Mouse (Mus musculus): ENCODE measurements around the gene Gpr161. TPM values are rescaled to one million over a fixed set of nuclear protein-coding genes. Genes with fewer than 3 reads are reported as not detected.

Gene Gpr161
- polyA plus RNA-seq, 1 experiment from 2014 or later: 2.9 TPM

DNA sequence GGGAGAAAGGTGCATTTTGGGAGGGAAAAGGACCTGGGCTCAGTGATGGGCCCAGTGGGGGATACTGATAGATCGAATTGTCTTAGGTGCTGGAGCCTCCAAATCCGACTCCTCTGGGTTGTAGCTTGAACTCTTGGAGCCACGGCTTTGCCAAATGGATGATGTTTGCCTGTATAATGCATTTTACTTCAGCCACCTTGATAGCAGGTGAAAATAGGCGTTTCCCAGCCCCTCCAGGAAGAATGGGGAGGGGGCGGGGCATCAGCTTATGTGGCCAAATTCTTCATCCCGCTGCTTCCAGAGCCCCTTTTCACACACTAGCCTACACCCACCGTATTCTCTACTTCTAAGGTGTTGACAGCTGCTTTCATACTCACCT lies 12.6 kb upstream of the Gpr161 start:
- WGBS: 14% methylated on average over 7 of the region's 7 CpGs
- H3K27ac ChIP-seq (replicated peaks): peak overlapping the region; percentile 92; the same call in 1 of the 2 replicates
- 0 out of 2 replicates have a peak, but pooled peaks have one; percentile 4 for ATAC-seq (ENCODE audit: low read depth)

GRCm38 (mm10) chr1:165284096-165284495 lies 11.5 kb upstream of the Gpr161 start:
- ATAC-seq (ENCODE audit: low read depth): no peak

More for the DNA sequence above, 12.6 kb upstream of the Gpr161 start:
- H3K36me3 ChIP-seq: 0 out of 2 replicates have a peak, but pooled peaks cover 4% of the 10 kb centered on the region
- peak overlapping the region; percentile 92 for H3K4me3 ChIP-seq
- no peaks in the 10 kb centered on the region for H3K9me3 ChIP-seq
- no peaks in the 10 kb centered on the region for H3K27me3 ChIP-seq
- peaks cover 49% of the 10 kb centered on the region for H3K4me1 ChIP-seq (replicated peaks)
- H3K4me2 ChIP-seq: peak overlapping the region; percentile 84
- H3K9ac ChIP-seq: peak overlapping the region; percentile 96

DNA sequence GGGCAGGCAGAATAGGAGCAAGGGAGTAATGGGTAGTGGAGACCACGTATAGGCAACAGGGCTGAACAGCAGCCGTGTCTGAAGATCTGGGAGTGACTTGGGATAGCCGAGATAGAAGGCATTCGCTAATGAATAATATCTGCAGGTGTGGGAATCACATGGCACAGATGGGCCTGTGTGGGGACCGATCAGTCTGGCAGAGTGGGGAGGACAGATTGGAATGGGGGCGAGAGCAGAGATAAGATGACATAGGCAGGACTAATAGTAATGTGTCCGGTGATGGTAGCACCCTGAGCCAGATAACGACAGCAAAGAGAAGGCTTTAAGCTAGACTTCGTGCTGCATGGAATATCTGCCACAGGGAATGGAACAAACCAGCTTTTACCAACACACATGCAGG lies 7.4 kb upstream of the Gpr161 start:
- Histone ChIP-seq H3K9ac (no peak overlapping the region), H3K4me2 (no peak overlapping the region), H3K27me3 (no peaks in the 10 kb centered on the region), H3K9me3 (no peaks in the 10 kb centered on the region), H3K4me3 (no peak overlapping the region), H3K4me1 (replicated peaks) (peaks cover 26% of the 10 kb centered on the region), H3K27ac (replicated peaks) (no peak overlapping the region), H3K36me3 (peaks cover 15% of the 10 kb centered on the region)
- ATAC-seq (ENCODE audit: low read depth): no peak
- WGBS: 93% methylated on average over 9 of the region's 9 CpGs

More at GRCm38 (mm10) chr1:165284096-165284495, 11.5 kb upstream of the Gpr161 start:
- Histone ChIP-seq H3K4me1 (replicated peaks) (peaks cover 49% of the 10 kb centered on the region), H3K9ac (peak overlapping the region; percentile 96), H3K27me3 (no peaks in the 10 kb centered on the region), H3K36me3 (0 out of 2 replicates have a peak, but pooled peaks cover 8% of the 10 kb centered on the region), H3K27ac (replicated peaks) (no peak overlapping the region), H3K9me3 (no peaks in the 10 kb centered on the region), H3K4me2 (peak overlapping the region; percentile 84), H3K4me3 (peak overlapping the region; percentile 92)
- WGBS: 48% methylated on average over 7 of the region's 7 CpGs

GRCm38 (mm10) chr1:165289831-165290230 lies 5.8 kb upstream of the Gpr161 start:
- WGBS: 92% methylated on average over 4 of the region's 4 CpGs

DNA sequence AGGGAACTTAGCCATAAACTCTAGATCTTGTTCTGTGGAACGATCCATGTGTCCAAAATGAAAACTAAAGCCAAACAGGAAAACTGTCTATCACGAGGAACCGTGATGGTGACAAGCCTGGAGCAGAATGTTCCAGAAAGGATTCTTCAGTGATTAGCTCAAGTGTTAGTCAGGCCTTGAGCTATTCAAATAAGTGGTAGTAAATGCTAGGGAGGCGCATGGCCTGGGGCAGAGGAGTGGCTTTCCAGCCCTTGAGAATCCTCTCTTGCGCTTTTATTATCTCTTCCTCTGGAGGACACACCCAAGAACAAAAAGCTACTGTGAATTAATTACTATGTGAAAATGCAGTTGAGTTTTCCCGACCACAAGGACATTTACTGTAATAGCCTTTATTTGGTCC lies 4.0 kb upstream of the Gpr161 start:
- H3K27me3 ChIP-seq: no peaks in the 10 kb centered on the region
- H3K27ac ChIP-seq (replicated peaks): no peak overlapping the region
- H3K4me3 ChIP-seq: no peak overlapping the region
- H3K4me1 ChIP-seq (replicated peaks): no peaks in the 10 kb centered on the region
- H3K9ac ChIP-seq: no peak overlapping the region
- H3K36me3 ChIP-seq: peaks cover 38% of the 10 kb centered on the region
- no peak overlapping the region for H3K4me2 ChIP-seq
- WGBS: 77% methylated on average over 6 of the region's 6 CpGs
- no peaks in the 10 kb centered on the region for H3K9me3 ChIP-seq
- no peak for ATAC-seq (ENCODE audit: low read depth)

More at GRCm38 (mm10) chr1:165289831-165290230, 5.8 kb upstream of the Gpr161 start:
- ATAC-seq (ENCODE audit: low read depth): no peak
- no peak overlapping the region for H3K27ac ChIP-seq (replicated peaks)
- H3K9ac ChIP-seq: no peak overlapping the region
- no peak overlapping the region for H3K4me2 ChIP-seq
- no peaks in the 10 kb centered on the region for H3K9me3 ChIP-seq
- no peaks in the 10 kb centered on the region for H3K27me3 ChIP-seq
- H3K36me3 ChIP-seq: peaks cover 21% of the 10 kb centered on the region
- peaks cover 11% of the 10 kb centered on the region for H3K4me1 ChIP-seq (replicated peaks)
- no peak overlapping the region for H3K4me3 ChIP-seq

GRCm38 (mm10) chr1:165301108-165301507 lies 5.5 kb downstream of the Gpr161 start:
- WGBS: 77% methylated on average over 3 of the region's 3 CpGs
- H3K4me2 ChIP-seq: no peak overlapping the region
- peaks cover 17% of the 10 kb centered on the region for H3K36me3 ChIP-seq
- H3K9me3 ChIP-seq: no peaks in the 10 kb centered on the region
- no peak overlapping the region for H3K27ac ChIP-seq (replicated peaks)
- H3K9ac ChIP-seq: no peak overlapping the region
- H3K27me3 ChIP-seq: no peaks in the 10 kb centered on the region
- ATAC-seq (ENCODE audit: low read depth): no peak
- H3K4me3 ChIP-seq: no peak overlapping the region
- peaks cover 15% of the 10 kb centered on the region for H3K4me1 ChIP-seq (replicated peaks)

DNA sequence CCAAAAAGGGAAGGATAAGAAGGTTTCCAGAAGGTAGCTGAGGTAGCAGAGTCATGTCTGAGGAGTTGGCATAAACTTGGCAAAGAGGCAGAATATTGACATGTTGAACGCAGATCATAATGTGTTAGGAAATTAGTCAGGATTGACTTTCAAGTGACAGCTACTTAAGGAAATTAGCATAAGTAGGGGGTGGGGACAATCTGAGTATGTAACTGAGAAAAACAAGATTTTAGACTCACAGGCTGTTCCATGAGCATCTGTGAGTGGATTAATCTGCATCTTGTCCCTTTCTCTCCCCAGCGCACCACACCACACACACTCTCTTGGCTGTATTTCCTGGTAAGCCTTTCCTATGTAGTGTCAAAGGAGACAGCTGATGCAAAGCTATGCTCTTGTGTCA lies 6.0 kb downstream of the Gpr161 start:
- Histone ChIP-seq H3K27ac (replicated peaks) (no peak overlapping the region), H3K36me3 (peaks cover 17% of the 10 kb centered on the region), H3K4me3 (no peak overlapping the region), H3K9me3 (no peaks in the 10 kb centered on the region), H3K27me3 (no peaks in the 10 kb centered on the region), H3K4me2 (no peak overlapping the region), H3K9ac (no peak overlapping the region), H3K4me1 (replicated peaks) (peaks cover 15% of the 10 kb centered on the region)
- WGBS: 95% methylated on average over 2 of the region's 2 CpGs
- ATAC-seq (ENCODE audit: low read depth): no peak

- Histone ChIP-seq H3K4me3 (no peak overlapping the region), H3K4me2 (no peak overlapping the region), H3K9me3 (no peaks in the 10 kb centered on the region), H3K27ac (replicated peaks) (no peak overlapping the region), H3K9ac (no peak overlapping the region), H3K36me3 (peaks cover 19% of the 10 kb centered on the region), H3K4me1 (replicated peaks) (peaks cover 15% of the 10 kb centered on the region), H3K27me3 (no peaks in the 10 kb centered on the region)
- ATAC-seq (ENCODE audit: low read depth): peak; percentile 71
- 70% methylated on average over 13 of the region's 13 CpGs for WGBS
Measured at GRCm38 (mm10) chr1:165302455-165303208, 7.0 kb downstream of the Gpr161 start.

DNA sequence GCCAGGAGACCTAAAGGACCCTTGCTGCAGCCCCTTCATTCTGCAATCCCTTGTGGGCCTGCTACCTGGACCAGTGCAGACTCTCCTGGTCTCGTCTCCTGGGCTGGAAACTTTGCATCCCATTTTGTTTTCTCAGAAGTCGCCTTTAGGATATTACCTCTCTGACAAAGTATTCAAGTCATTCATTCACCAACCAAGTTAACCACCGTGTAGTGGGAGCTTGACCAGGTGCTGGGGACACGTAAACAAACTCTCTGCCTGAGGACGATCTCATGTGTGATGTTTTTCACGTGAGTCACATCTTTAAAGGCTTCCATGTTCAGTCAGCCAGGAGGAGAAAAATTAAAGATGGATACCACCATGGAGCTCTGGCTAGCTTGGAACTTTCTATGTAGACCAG lies 7.6 kb downstream of the Gpr161 start:
- Histone ChIP-seq H3K36me3 (peaks cover 25% of the 10 kb centered on the region), H3K9me3 (no peaks in the 10 kb centered on the region), H3K27me3 (no peaks in the 10 kb centered on the region), H3K4me3 (no peak overlapping the region), H3K9ac (no peak overlapping the region), H3K27ac (replicated peaks) (no peak overlapping the region), H3K4me1 (replicated peaks) (peaks cover 12% of the 10 kb centered on the region), H3K4me2 (no peak overlapping the region)
- 92% methylated on average over 6 of the region's 6 CpGs for WGBS
- ATAC-seq (ENCODE audit: low read depth): no peak

DNA sequence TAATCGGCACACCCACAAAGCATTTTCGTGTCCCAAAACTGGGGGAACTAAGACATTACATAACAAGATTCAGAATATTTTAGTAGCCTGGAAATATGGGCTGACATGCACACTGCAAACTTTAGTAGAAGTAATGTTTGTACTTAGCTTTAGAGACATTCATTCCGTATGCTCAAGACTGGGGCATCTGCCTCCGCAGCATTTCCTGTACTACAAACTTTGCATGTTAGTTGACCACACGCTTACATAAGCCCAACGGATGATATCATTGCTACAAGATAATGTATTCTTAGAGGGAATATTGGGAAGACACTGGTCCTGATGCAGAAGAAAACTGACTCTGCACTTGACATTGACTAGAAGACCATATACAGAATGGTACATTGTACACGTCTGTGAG lies 8.8 kb downstream of the Gpr161 start:
- no peak overlapping the region for H3K4me2 ChIP-seq
- H3K4me1 ChIP-seq (replicated peaks): peaks cover 10% of the 10 kb centered on the region
- 93% methylated on average over 7 of the region's 7 CpGs for WGBS
- peaks cover 36% of the 10 kb centered on the region for H3K36me3 ChIP-seq
- no peak overlapping the region for H3K27ac ChIP-seq (replicated peaks)
- H3K27me3 ChIP-seq: no peaks in the 10 kb centered on the region
- ATAC-seq (ENCODE audit: low read depth): no peak
- H3K9ac ChIP-seq: no peak overlapping the region
- no peak overlapping the region for H3K4me3 ChIP-seq
- no peaks in the 10 kb centered on the region for H3K9me3 ChIP-seq

GRCm38 (mm10) chr1:165308180-165308579 lies 12.6 kb downstream of the Gpr161 start:
- peaks cover 71% of the 10 kb centered on the region for H3K36me3 ChIP-seq
- WGBS: 87% methylated on average over 11 of the region's 11 CpGs
- no peak for ATAC-seq (ENCODE audit: low read depth)

DNA sequence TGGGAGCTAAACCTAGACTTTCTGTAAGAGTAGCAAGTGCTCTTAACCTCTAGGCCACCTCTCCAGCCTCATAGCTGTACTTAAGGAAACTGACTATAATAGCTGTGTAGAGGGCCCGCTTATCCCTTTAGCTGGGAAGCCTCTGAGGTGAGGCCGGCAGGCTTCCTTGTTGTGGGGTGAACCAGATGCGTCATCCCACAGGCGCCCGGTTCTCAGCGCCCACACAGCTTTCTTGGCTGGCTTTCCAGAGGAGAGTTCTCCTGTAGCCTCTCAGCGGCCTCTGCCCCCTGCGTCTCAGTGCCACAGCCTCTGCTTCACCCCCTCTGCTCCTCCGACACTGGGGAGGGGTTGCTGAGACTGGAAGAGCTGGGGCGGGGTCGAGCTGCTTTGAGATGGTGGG lies 20.8 kb downstream of the Gpr161 start:
- no peak overlapping the region for H3K4me2 ChIP-seq
- ATAC-seq (ENCODE audit: low read depth): no peak
- H3K9me3 ChIP-seq: no peaks in the 10 kb centered on the region
- H3K4me1 ChIP-seq (replicated peaks): peaks cover 6% of the 10 kb centered on the region; the same call in 1 of the 2 replicates
- peaks cover 71% of the 10 kb centered on the region for H3K36me3 ChIP-seq
- H3K9ac ChIP-seq: no peak overlapping the region
- no peak overlapping the region for H3K27ac ChIP-seq (replicated peaks)
- 41% methylated on average over 11 of the region's 11 CpGs for WGBS
- H3K27me3 ChIP-seq: no peaks in the 10 kb centered on the region
- no peak overlapping the region for H3K4me3 ChIP-seq

More at GRCm38 (mm10) chr1:165308180-165308579, 12.6 kb downstream of the Gpr161 start:
- Histone ChIP-seq H3K9me3 (no peaks in the 10 kb centered on the region), H3K9ac (no peak overlapping the region), H3K27ac (replicated peaks) (no peak overlapping the region), H3K4me2 (no peak overlapping the region), H3K4me1 (replicated peaks) (no peaks in the 10 kb centered on the region), H3K4me3 (no peak overlapping the region), H3K27me3 (no peaks in the 10 kb centered on the region)

Measured in neural tube, embryonic 13.5 days (tissue).